In genomic region chr15:85576110-85576509, GRCm38 (mm10) we compare ENCODE assay signal across 9 mouse cellular contexts. TPM values are rescaled to one million over a fixed set of nuclear protein-coding genes. Genes with fewer than 3 reads are reported as not detected.
A peak's percentile ranks its signal among the peaks of the same experiment; 100 is the strongest.
DNase-seq lines count a peak whose midpoint lies in the region; ATAC-seq and TF ChIP-seq lines count a peak whose summit lies in the region.
"Had no signal": no experiment of that assay in that cellular context is flagged by ENCODE, and none has a peak within 500 bp of the region (broad histone marks: within the 10 kb centered on the region; RNA-seq: fewer than 3 reads in every experiment).

No protein-coding gene starts in this region.

- peak overlapping the region; percentile 22 for H3K4me3 ChIP-seq in heart, embryonic 12.5 days
- peak overlapping the region; percentile 41 to 47 for H3K4me3 ChIP-seq in ES-E14 (ENCODE audit: insufficient read depth in 1 of 2, low read depth in 1 of 2, low read length in 2 of 2, poor library complexity in 1 of 2, severe bottlenecking in 1 of 2)
- H3K4me3 ChIP-seq in forebrain, postnatal 0 days (ENCODE audit: low read depth, low read length), result peak overlapping the region; percentile 44
- peak overlapping the region; percentile 58 for H3K4me3 ChIP-seq in midbrain, embryonic 14.5 days (replicated peaks; ENCODE audit: low read depth, low read length)
- no peak overlapping the region for H3K4me3 ChIP-seq in liver, postnatal 0 days (ENCODE audit: low read depth, low read length)

- no peak for TF ChIP-seq EP300 in liver, postnatal 0 days (IDR thresholded peaks at IDR 0.05; ENCODE audit: low read depth)

- no peak overlapping the region for H3K9ac ChIP-seq in heart, embryonic 12.5 days
- peak overlapping the region; percentile 42; the same call in 1 of the 2 replicates for H3K9ac ChIP-seq in ES-E14 (ENCODE audit: insufficient read depth, low read depth, low read length, poor library complexity, severe bottlenecking)
- peak overlapping the region; percentile 51 for H3K9ac ChIP-seq in forebrain, postnatal 0 days
- 0 out of 2 replicates have a peak overlapping the region, but pooled peaks have one; percentile 1 for H3K9ac ChIP-seq in midbrain, embryonic 14.5 days (replicated peaks; ENCODE audit: low read length)
- H3K9ac ChIP-seq in liver, postnatal 0 days (replicated peaks), result no peak overlapping the region

- in situ Hi-C loops in ES-E14 (cut with MboI; ENCODE audit: low sequenced_read_pairs in 2 of 2, unreplicated experiment in 2 of 2), result no loop called here

- no peak overlapping the region for H3K27ac ChIP-seq in heart, embryonic 12.5 days (ENCODE audit: poor library complexity, severe bottlenecking)
- no peak overlapping the region for H3K27ac ChIP-seq in ES-E14 (ENCODE audit: insufficient read depth, low read depth, low read length, poor library complexity, severe bottlenecking)
- peak overlapping the region; percentile 74 for H3K27ac ChIP-seq in forebrain, postnatal 0 days (ENCODE audit: low read depth, low read length)
- H3K27ac ChIP-seq in midbrain, embryonic 14.5 days (replicated peaks; ENCODE audit: low read depth, low read length), result no peak overlapping the region; the same call in 1 of the 2 replicates
- no peak overlapping the region for H3K27ac ChIP-seq in liver, postnatal 0 days (ENCODE audit: low read depth)

- no peak for TF ChIP-seq CTCF in forebrain, postnatal 0 days (IDR thresholded peaks at IDR 0.05; ENCODE audit: low read depth)
- no peak for TF ChIP-seq CTCF in liver, postnatal 0 days (IDR thresholded peaks at IDR 0.05; ENCODE audit: low read depth)

- no peaks in the 10 kb centered on the region for H3K9me3 ChIP-seq in heart, embryonic 12.5 days (replicated peaks)
- no peaks in the 10 kb centered on the region for H3K9me3 ChIP-seq in ES-E14 (ENCODE audit: control insufficient read depth, insufficient read depth, low read depth, low read length)
- no peaks in the 10 kb centered on the region for H3K9me3 ChIP-seq in forebrain, postnatal 0 days (ENCODE audit: low read length)
- H3K9me3 ChIP-seq in midbrain, embryonic 14.5 days (ENCODE audit: control insufficient read depth, low read length), result no peaks in the 10 kb centered on the region; the same call in 1 of the 2 replicates
- no peaks in the 10 kb centered on the region for H3K9me3 ChIP-seq in liver, postnatal 0 days (ENCODE audit: low read length)

- no peaks in the 10 kb centered on the region for H3K36me3 ChIP-seq in heart, embryonic 12.5 days
- no peaks in the 10 kb centered on the region for H3K36me3 ChIP-seq in ES-E14 (ENCODE audit: control insufficient read depth, insufficient read depth, low read length, poor library complexity, severe bottlenecking)
- no peaks in the 10 kb centered on the region for H3K36me3 ChIP-seq in forebrain, postnatal 0 days (ENCODE audit: insufficient read depth)
- H3K36me3 ChIP-seq in midbrain, embryonic 14.5 days (ENCODE audit: control insufficient read depth, insufficient read depth, low read length), result no peaks in the 10 kb centered on the region
- no peaks in the 10 kb centered on the region for H3K36me3 ChIP-seq in liver, postnatal 0 days (replicated peaks; ENCODE audit: insufficient read depth, low read length)

- 2% methylated on average over 20 of the region's 20 CpGs for WGBS in heart, embryonic 12.5 days
- WGBS in forebrain, postnatal 0 days, result 4% methylated on average over 20 of the region's 20 CpGs
- under 1% methylated on average over 20 of the region's 20 CpGs for WGBS in midbrain, embryonic 14.5 days
- 2% methylated on average over 20 of the region's 20 CpGs for WGBS in liver, postnatal 0 days (ENCODE audit: insufficient replicate concordance)

- peaks cover 99% of the 10 kb centered on the region for H3K27me3 ChIP-seq in heart, embryonic 12.5 days (replicated peaks)
- peaks cover 13% of the 10 kb centered on the region for H3K27me3 ChIP-seq in forebrain, postnatal 0 days (ENCODE audit: insufficient read depth, low read length)
- peaks cover 55% of the 10 kb centered on the region for H3K27me3 ChIP-seq in midbrain, embryonic 14.5 days (ENCODE audit: control insufficient read depth, insufficient read depth, low read length)
- peaks cover 63% of the 10 kb centered on the region for H3K27me3 ChIP-seq in liver, postnatal 0 days (ENCODE audit: insufficient read depth, low read length)

- peak overlapping the region; percentile 54 for H3K4me2 ChIP-seq in heart, embryonic 12.5 days
- H3K4me2 ChIP-seq in forebrain, postnatal 0 days (ENCODE audit: low read depth), result peak overlapping the region; percentile 98
- peak overlapping the region; percentile 98 for H3K4me2 ChIP-seq in midbrain, embryonic 14.5 days (ENCODE audit: low read length)
- H3K4me2 ChIP-seq in liver, postnatal 0 days (ENCODE audit: low read depth, low read length), result no peak overlapping the region

- no peak for DNase-seq in heart, adult 18-20 months
- no peak for DNase-seq in ES-E14 (ENCODE audit: low read depth, low spot score)
- no peak for DNase-seq in forebrain, postnatal 0 days
- no peak for DNase-seq in midbrain, embryonic 14.5 days
- DNase-seq in liver, postnatal 0 days, result no peak
- DNase-seq in cerebellum, postnatal 10 days, result no peak
- no peak for DNase-seq in thymus, postnatal 25 days
- DNase-seq: adrenal gland, adult 8-10 months had no signal

- no peak for ATAC-seq in heart, embryonic 12.5 days (ENCODE audit: insufficient number of reproducible peaks, low FRiP score)
- ATAC-seq in forebrain, postnatal 0 days, result peak; percentile 30; the same call in 1 of the 2 replicates
- no peak for ATAC-seq in midbrain, embryonic 14.5 days (ENCODE audit: low FRiP score, low TSS enrichment)
- no peak for ATAC-seq in liver, postnatal 0 days

- H3K4me1 ChIP-seq in heart, embryonic 12.5 days (replicated peaks), result peaks cover 29% of the 10 kb centered on the region
- H3K4me1 ChIP-seq in ES-E14 (ENCODE audit: control insufficient read depth in 2 of 2, insufficient read depth in 2 of 2, low read length in 2 of 2, poor library complexity in 1 of 2), result peaks cover 0 to 14% of the 10 kb centered on the region in 2 experiments; a peak in 1 of 4 replicates
- 0 out of 2 replicates have a peak, but pooled peaks cover 5% of the 10 kb centered on the region for H3K4me1 ChIP-seq in forebrain, postnatal 0 days (ENCODE audit: insufficient read depth)
- peaks cover 24% of the 10 kb centered on the region for H3K4me1 ChIP-seq in midbrain, embryonic 14.5 days (ENCODE audit: control insufficient read depth, insufficient read depth, low read length)
- no peaks in the 10 kb centered on the region for H3K4me1 ChIP-seq in liver, postnatal 0 days (ENCODE audit: insufficient read depth)

TF ChIP-seq in ES-E14, 5 proteins besides CTCF, POLR2A, EP300 and RAD21:
- no peak for TF ChIP-seq MAFK (IDR thresholded peaks at IDR 0.05; ENCODE audit: insufficient read depth, low read depth, low read length)
- TF ChIP-seq CHD2 (IDR thresholded peaks at IDR 0.05; ENCODE audit: low read depth, low read length), result no peak
- TF ChIP-seq ZNF384 (IDR thresholded peaks at IDR 0.05; ENCODE audit: low read depth, low read length), result no peak
- no peak for TF ChIP-seq ZC3H11A (IDR thresholded peaks at IDR 0.05; ENCODE audit: borderline replicate concordance, low read depth, low read length)
- no peak for TF ChIP-seq HCFC1 (IDR thresholded peaks at IDR 0.05; ENCODE audit: borderline replicate concordance, insufficient read depth, low read length)

RNA-seq across cellular contexts. Expression of gene Wnt7b, which starts 6.2 kb away (rescaled TPM):
- polyA plus RNA-seq in heart, embryonic 12.5 days (2016; fragmentation: Nextera tagmentation; extraction: Ambion mirVana), result 1.3 and 1.5 TPM in 2 replicates
- under 1 TPM; 0.10 to 0.28 TPM for total RNA-seq in heart, adult 18-20 months (2021)
- total RNA-seq in ES-E14 (2012; rRNA removed), result 11.2 and 15.5 TPM in 2 replicates
- 59.3 and 67.3 TPM in 2 replicates for total RNA-seq in forebrain, postnatal 0 days (2014; rRNA removed)
- polyA plus RNA-seq in forebrain, postnatal 0 days (2015; fragmentation: Nextera tagmentation; extraction: Ambion mirVana), result 54.0 and 68.4 TPM in 2 replicates
- polyA plus RNA-seq in midbrain, embryonic 14.5 days (2014; fragmentation: Nextera tagmentation; extraction: Ambion mirVana), result 38.0 and 43.1 TPM in 2 replicates
- polyA plus RNA-seq in liver, postnatal 0 days (2015; fragmentation: Nextera tagmentation; extraction: Ambion mirVana), result 0.05 and 0.09 TPM in 2 replicates

Comparison
In these comparisons a context has a peak if more than half of its experiments do, and no peak if none do; other contexts are left out.
1. H3K9ac ChIP-seq: peak in ES-E14 (single experiment), forebrain, postnatal 0 days (single experiment) and midbrain, embryonic 14.5 days (single experiment); none in heart, embryonic 12.5 days (single experiment) and liver, postnatal 0 days (single experiment).
2. RNA of gene Wnt7b, which starts 6.2 kb away (polyA plus RNA-seq): 54.0 to 68.4 TPM in forebrain, postnatal 0 days and 38.0 to 43.1 TPM in midbrain, embryonic 14.5 days; 1.3 to 1.5 TPM in heart, embryonic 12.5 days and 0.05 to 0.09 TPM in liver, postnatal 0 days; every median in the first group is over 10 times any median in the second.